Mouse (Mus musculus) heart, adult 2 months (tissue): ENCODE results near the gene Guf1. TPM values are rescaled to one million over a fixed set of nuclear protein-coding genes. Genes with fewer than 3 reads are reported as not detected.
A peak's percentile ranks its signal among the peaks of the same experiment; 100 is the strongest.

Experiments
- DNase-seq, 2 experiments: peaks; one replicate each; pipeline ENCODE4 v3.0.0; 2021
- H3K27ac ChIP-seq: fragments of 200-600 bp; 2 replicates; pipeline ENCODE4 v1.8.1; 2022
- H3K27me3 ChIP-seq: fragments of 200-500 bp; 2 replicates; pipeline ENCODE4 v1.6.1; 2012; ENCODE audit warnings: mild to moderate bottlenecking, low read length, inconsistent platforms, mixed read lengths; ENCODE audit not compliant: control insufficient read depth, insufficient read depth
- H3K36me3 ChIP-seq: fragments of 200-500 bp; 2 replicates; pipeline ENCODE4 v1.6.1; 2012; ENCODE audit warnings: low read length, inconsistent platforms; ENCODE audit not compliant: control insufficient read depth, insufficient read depth
- H3K4me1 ChIP-seq: fragments of 200-500 bp; 2 replicates; pipeline ENCODE4 v1.6.1; 2011; ENCODE audit warnings: low read length; ENCODE audit not compliant: control insufficient read depth, insufficient read depth
- H3K4me3 ChIP-seq: fragments of 200-600 bp; 2 replicates; pipeline ENCODE4 v1.8.1; 2022
- H3K79me2 ChIP-seq: fragments of 200-500 bp; replicated peaks from 2 replicates; pipeline ENCODE4 v1.6.1; 2012; ENCODE audit warnings: mild to moderate bottlenecking, inconsistent platforms, low read length, moderate library complexity, mixed read lengths; ENCODE audit not compliant: control insufficient read depth, insufficient read depth
- H3K9ac ChIP-seq: fragments of 200-500 bp; 2 replicates; pipeline ENCODE4 v1.6.1; 2012; ENCODE audit warnings: low read depth, mild to moderate bottlenecking, control low read depth, inconsistent platforms, low read length, mixed read lengths
- CTCF ChIP-seq: fragments of 200-600 bp; IDR thresholded peaks from 2 replicates; pipeline ENCODE4 v1.8.1; 2022; ENCODE audit warnings: antibody characterized with exemption, mild to moderate bottlenecking, moderate library complexity
- EP300 ChIP-seq: fragments of 200-500 bp; IDR thresholded peaks from 2 replicates; pipeline ENCODE4 v1.6.1; 2011; ENCODE audit warnings: low read depth, low read length, control low read depth; ENCODE audit not compliant: insufficient read depth
- POLR2A ChIP-seq: fragments of 200-500 bp; IDR thresholded peaks from 2 replicates; pipeline ENCODE4 v1.6.1; 2011; ENCODE audit warnings: mild to moderate bottlenecking, low read depth, low read length, control low read depth; ENCODE audit not compliant: insufficient read depth
- WGBS: fragments of 180-500 bp; shearing (Covaris S2); methylation state at CpG from one replicate; pipeline ENCODE4 v1.1.7; 2018; 5-methylcytosine and 5-hydroxymethylcytosine counted together
- intact Hi-C: fragments of 180-260 bp; cut with DNase I; formaldehyde crosslinking; loops from one replicate; pipeline ENCODE4 v1.15.1; 2025
- polyA plus RNA-seq: library from polyadenylated mRNA; depleted of rRNA; stranded (reverse); fragments of >200 nt; gene quantifications from 2 replicates; pipeline ENCODE4 v1.2.3, GENCODE M21; 2012; rRNA removed
- total RNA-seq, 2 experiments: library from RNA; stranded (reverse); gene quantifications; 2 replicates each; pipeline ENCODE4 v1.2.3; 2021

The Guf1 gene
- total and polyA plus RNA-seq, 3 experiments, result 4.6 to 30.8 (median 27.5) TPM

- TF ChIP-seq CTCF, result peak; percentile 81
- no peak for TF ChIP-seq EP300
- no peaks in the 10 kb centered on the region for H3K27me3 ChIP-seq
- no peak overlapping the region for H3K9ac ChIP-seq
- H3K4me1 ChIP-seq, result no peaks in the 10 kb centered on the region
- DNase-seq, result no peak
- H3K27ac ChIP-seq, result no peak overlapping the region
- WGBS, result 14% methylated on average over 4 of the region's 4 CpGs
- no peaks in the 10 kb centered on the region for H3K36me3 ChIP-seq
- intact Hi-C loops, result loop anchor here (10.0 kb wide), 1 partner anchor 231 kb away; no protein-coding TSS in a partner anchor
- no peaks in the 10 kb centered on the region for H3K79me2 ChIP-seq
- H3K4me3 ChIP-seq, result no peak overlapping the region
Measured at GRCm38 (mm10) chr5:69613209-69613796, 56.6 kb downstream of the Guf1 start.

DNA sequence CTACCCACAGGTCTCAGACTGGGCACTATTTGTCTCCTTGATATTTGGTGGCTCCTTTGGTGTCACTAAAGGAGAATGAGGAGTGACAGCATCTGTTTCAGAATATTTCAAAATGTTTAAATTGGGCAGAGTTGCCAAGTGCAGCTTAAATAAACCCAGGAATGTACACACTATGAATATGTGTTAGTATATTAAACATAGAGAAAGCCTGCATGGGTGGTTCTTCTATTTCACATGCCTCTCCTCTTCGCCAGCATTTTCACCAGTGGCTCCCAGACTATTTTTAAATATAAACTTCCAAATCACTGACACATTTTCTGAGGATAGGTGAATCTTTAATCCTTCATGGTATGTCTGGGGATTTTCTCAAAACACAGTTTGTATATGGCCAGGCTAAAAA is 64.2 kb downstream of the Guf1 start:
- TF ChIP-seq CTCF, result no peak
- TF ChIP-seq POLR2A, result no peak
- TF ChIP-seq EP300, result no peak

More for the DNA sequence above, 64.2 kb downstream of the Guf1 start:
- intact Hi-C loops, result no loop called here
- WGBS, result 72% methylated on average over 1 of the region's 1 CpGs
- no peaks in the 10 kb centered on the region for H3K36me3 ChIP-seq
- no peaks in the 10 kb centered on the region for H3K79me2 ChIP-seq
- no peaks in the 10 kb centered on the region for H3K4me1 ChIP-seq
- H3K27ac ChIP-seq, result no peak overlapping the region
- no peaks in the 10 kb centered on the region for H3K27me3 ChIP-seq
- DNase-seq, result no peak
- H3K9ac ChIP-seq, result no peak overlapping the region
- H3K4me3 ChIP-seq, result no peak overlapping the region

Other genes starting within 250 kb of the Guf1 start
- 1 to 10 TPM in 1 of 2 experiments, under 1 TPM in 1; 0.99 to 1.2 TPM for gene Kctd8, start 215.2 kb upstream of the Guf1 start, total RNA-seq
- 0.50 and 0.59 TPM in 2 replicates for gene Kctd8, start 215.2 kb upstream of the Guf1 start, polyA plus RNA-seq
- 100 to 1,000 TPM; 164 to 193 TPM for gene Yipf7, start 14.3 kb upstream of the Guf1 start, total RNA-seq
- gene Yipf7, start 14.3 kb upstream of the Guf1 start, polyA plus RNA-seq, result 211 and 385 TPM in 2 replicates
- gene Gnpda2, start 35.4 kb downstream of the Guf1 start, total RNA-seq, result 10 to 100 TPM in 1 of 2 experiments, 1 to 10 TPM in 1; 9.4 to 11.1 TPM
- gene Gnpda2, start 35.4 kb downstream of the Guf1 start, polyA plus RNA-seq, result 11.4 and 12.4 TPM in 2 replicates